Mouse (Mus musculus) lung, postnatal 0 days (tissue): ENCODE results near the gene Mrps2. TPM values are rescaled to one million over a fixed set of nuclear protein-coding genes. Genes with fewer than 3 reads are reported as not detected.

Source experiments
- ATAC-seq: fragments of 200-750 bp; cut with Nextera tagmentation; 2 replicates; pipeline ENCODE4 v1.8.0; 2017; ENCODE audit warnings: moderate library complexity
- DNase-seq: peaks from one replicate; pipeline ENCODE4 v3.0.0-alpha.2; 2016; ENCODE audit warnings: low spot score
- H3K27ac ChIP-seq: fragments of 300-500 bp; sonication (generic); 2 replicates; pipeline ENCODE4 v1.5.1; 2014; ENCODE audit warnings: antibody characterized with exemption, mild to moderate bottlenecking, low read length, mixed read lengths
- H3K27me3 ChIP-seq: fragments of 300-500 bp; sonication (generic); replicated peaks from 2 replicates; pipeline ENCODE4 v1.6.1; 2014; ENCODE audit warnings: low read length, mixed read lengths; ENCODE audit not compliant: insufficient read depth
- H3K36me3 ChIP-seq: fragments of 300-500 bp; sonication (generic); 2 replicates; pipeline ENCODE4 v1.6.1; 2014; ENCODE audit warnings: low read length, mixed read lengths; ENCODE audit not compliant: insufficient read depth
- H3K4me1 ChIP-seq: fragments of 300-500 bp; sonication (generic); 2 replicates; pipeline ENCODE4 v1.6.1; 2014; ENCODE audit warnings: antibody characterized with exemption, low read depth, low read length, mixed read lengths; ENCODE audit not compliant: insufficient read depth
- H3K4me2 ChIP-seq: fragments of 300-500 bp; sonication (generic); replicated peaks from 2 replicates; pipeline ENCODE4 v1.6.1; 2014; ENCODE audit warnings: low read depth, mild to moderate bottlenecking, low read length, moderate library complexity, mixed read lengths
- H3K4me3 ChIP-seq: fragments of 300-500 bp; sonication (generic); 2 replicates; pipeline ENCODE4 v1.5.1; 2014; ENCODE audit warnings: low read depth, low read length
- H3K9ac ChIP-seq: fragments of 300-500 bp; sonication (generic); replicated peaks from 2 replicates; pipeline ENCODE4 v1.6.1; 2014; ENCODE audit warnings: low read depth, mild to moderate bottlenecking
- H3K9me3 ChIP-seq: fragments of 300-500 bp; sonication (generic); 2 replicates; pipeline ENCODE4 v1.6.1; 2016; ENCODE audit warnings: low read length, mixed read lengths
- CTCF ChIP-seq: IDR thresholded peaks from 2 replicates; pipeline ENCODE4 v1.5.1; 2016; ENCODE audit warnings: antibody characterized with exemption, mild to moderate bottlenecking
- EP300 ChIP-seq: IDR thresholded peaks from 2 replicates; pipeline ENCODE4 v1.6.1; 2016; ENCODE audit warnings: antibody characterized with exemption, mild to moderate bottlenecking, control low read depth
- WGBS: fragments of 180-500 bp; shearing (Covaris S2); extraction: QIAGEN DNeasy Blood & Tissue Kit; methylation state at CpG from one replicate; pipeline ENCODE4 v1.1.7; 2014; 5-methylcytosine and 5-hydroxymethylcytosine counted together
- polyA plus RNA-seq: library from polyadenylated mRNA; unstranded; fragments of >200 nt; fragmentation: Nextera tagmentation; extraction: Ambion mirVana; gene quantifications from 2 replicates; pipeline ENCODE4 v1.2.1, GENCODE M21; 2015

Gene Mrps2
- polyA plus RNA-seq, 1 experiment from 2014 or later, result 20.8 TPM

DNA sequence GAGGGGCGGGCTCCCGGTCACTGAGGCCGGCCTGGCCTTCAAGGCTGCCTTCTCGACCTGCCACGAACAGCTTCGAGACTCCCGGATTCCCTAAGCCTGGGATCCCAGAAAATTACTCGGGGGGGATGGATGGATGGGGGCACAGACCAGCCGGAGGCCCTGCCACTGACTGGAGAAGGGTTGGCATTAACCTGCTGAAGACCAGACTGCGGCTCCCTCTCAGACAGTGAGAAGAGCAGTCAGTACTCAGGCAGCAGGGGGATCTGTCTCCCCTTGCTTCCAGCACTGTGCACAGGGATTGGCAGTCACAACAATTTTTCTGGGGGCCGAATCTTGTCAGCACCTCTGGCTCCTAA is 20.6 kb upstream of the Mrps2 start:
- DNase-seq (no peak), ATAC-seq (no peak)
- H3K36me3 ChIP-seq, result no peaks in the 10 kb centered on the region
- peak overlapping the region; percentile 75; the same call in 1 of the 2 replicates for H3K27ac ChIP-seq
- WGBS, result 7% methylated on average over 11 of the region's 11 CpGs
- TF ChIP-seq EP300, result no peak
- TF ChIP-seq CTCF, result no peak
- H3K4me3 ChIP-seq, result peak overlapping the region; percentile 68
- H3K27me3 ChIP-seq, result no peaks in the 10 kb centered on the region
- H3K9ac ChIP-seq, result peak overlapping the region; percentile 58
- no peaks in the 10 kb centered on the region for H3K9me3 ChIP-seq
- peak overlapping the region; percentile 98 for H3K4me2 ChIP-seq
- no peaks in the 10 kb centered on the region for H3K4me1 ChIP-seq

DNA sequence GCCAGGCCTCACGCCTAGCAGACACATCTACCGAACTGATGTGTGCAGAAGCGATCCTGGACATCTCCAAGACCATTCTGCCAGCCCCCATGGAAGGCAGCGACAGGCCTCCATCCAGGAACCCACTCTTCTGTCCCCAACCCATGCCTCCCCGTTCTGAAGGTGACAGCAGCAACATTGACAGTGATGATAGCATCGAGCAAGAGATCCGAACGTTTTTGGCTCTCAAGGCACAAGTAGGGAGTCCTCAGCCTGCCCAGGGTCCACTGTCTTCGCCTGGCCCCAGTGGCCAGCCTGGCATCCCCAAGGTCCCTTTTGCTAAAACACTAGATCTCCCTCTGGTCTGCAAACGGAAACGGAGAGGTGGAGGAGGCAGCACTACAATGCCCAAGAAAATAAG is 16.2 kb upstream of the Mrps2 start:
- 90% methylated on average over 11 of the region's 11 CpGs for WGBS
- no peak for ATAC-seq

DNA sequence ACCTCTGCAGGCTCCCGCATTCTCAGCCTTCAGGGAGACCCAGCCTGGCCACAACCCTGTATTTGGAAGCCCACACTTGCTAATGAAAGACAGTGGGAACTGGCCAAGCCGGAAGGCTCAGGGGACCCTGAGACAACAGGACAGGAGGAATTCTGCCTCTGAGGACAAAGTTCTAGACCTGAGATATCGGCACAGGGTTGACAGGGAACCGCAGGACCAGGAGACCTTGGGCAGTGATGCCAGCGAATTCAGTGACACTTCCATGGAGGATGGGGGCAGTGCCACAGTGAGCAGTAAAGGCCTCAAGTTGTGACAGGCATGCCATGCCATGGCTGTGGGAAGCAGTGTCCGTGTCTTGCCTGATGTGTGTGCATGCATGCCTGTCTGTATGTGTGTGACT is 14.3 kb upstream of the Mrps2 start:
- Histone ChIP-seq H3K4me1 (no peaks in the 10 kb centered on the region), H3K27ac (no peak overlapping the region), H3K36me3 (no peaks in the 10 kb centered on the region), H3K9me3 (no peaks in the 10 kb centered on the region), H3K27me3 (no peaks in the 10 kb centered on the region), H3K4me3 (no peak overlapping the region), H3K9ac (no peak overlapping the region), H3K4me2 (no peak overlapping the region)
- 90% methylated on average over 6 of the region's 6 CpGs for WGBS
- TF ChIP-seq CTCF, result no peak
- no peak for TF ChIP-seq EP300
- DNase-seq, result no peak
- ATAC-seq, result no peak

More for the DNA sequence above, 16.2 kb upstream of the Mrps2 start:
- no peak for TF ChIP-seq EP300
- TF ChIP-seq CTCF, result no peak
- no peaks in the 10 kb centered on the region for H3K36me3 ChIP-seq
- H3K9me3 ChIP-seq, result no peaks in the 10 kb centered on the region
- DNase-seq, result no peak
- H3K9ac ChIP-seq, result no peak overlapping the region
- H3K27ac ChIP-seq, result no peak overlapping the region
- no peaks in the 10 kb centered on the region for H3K4me1 ChIP-seq
- H3K27me3 ChIP-seq, result no peaks in the 10 kb centered on the region
- no peak overlapping the region for H3K4me2 ChIP-seq
- no peak overlapping the region for H3K4me3 ChIP-seq

- no peak for ATAC-seq
- WGBS, result 71% methylated on average over 1 of the region's 1 CpGs
Measured at GRCm38 (mm10) chr2:28456616-28457015, 11.2 kb upstream of the Mrps2 start.

DNA sequence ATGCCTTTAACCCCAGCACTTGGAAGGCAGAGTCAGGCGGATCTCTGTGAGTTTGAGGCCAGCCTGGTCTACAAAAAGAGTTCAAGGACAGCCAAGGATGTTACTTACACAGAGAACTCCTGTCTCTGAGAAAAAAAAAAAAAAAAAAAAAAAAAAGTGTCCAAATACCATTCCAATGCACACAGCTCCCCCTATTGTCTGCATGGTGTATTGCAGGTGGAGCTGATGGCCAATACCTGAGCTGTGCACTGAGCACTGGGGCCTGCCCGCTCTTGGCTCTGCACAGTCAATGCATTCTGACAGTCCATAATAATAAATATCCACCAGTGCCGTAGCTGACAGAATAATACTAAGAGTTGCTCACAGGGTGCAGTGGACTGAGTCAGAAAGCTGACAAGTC is 3.9 kb upstream of the Mrps2 start:
- Histone ChIP-seq H3K4me3 (no peak overlapping the region), H3K9ac (no peak overlapping the region), H3K4me1 (peaks cover 5% of the 10 kb centered on the region), H3K27ac (no peak overlapping the region), H3K27me3 (no peaks in the 10 kb centered on the region), H3K36me3 (no peaks in the 10 kb centered on the region), H3K9me3 (no peaks in the 10 kb centered on the region), H3K4me2 (no peak overlapping the region)
- ATAC-seq, result no peak
- 44% methylated on average over 3 of the region's 3 CpGs for WGBS
- TF ChIP-seq EP300, result no peak
- TF ChIP-seq CTCF, result peak; percentile 70
- peak; percentile 31 for DNase-seq

More at GRCm38 (mm10) chr2:28456616-28457015, 11.2 kb upstream of the Mrps2 start:
- no peaks in the 10 kb centered on the region for H3K27me3 ChIP-seq
- no peaks in the 10 kb centered on the region for H3K9me3 ChIP-seq
- DNase-seq, result no peak
- no peak overlapping the region for H3K4me3 ChIP-seq
- H3K4me2 ChIP-seq, result no peak overlapping the region
- no peak overlapping the region for H3K9ac ChIP-seq
- H3K27ac ChIP-seq, result no peak overlapping the region
- no peak for TF ChIP-seq EP300
- no peak for TF ChIP-seq CTCF
- no peaks in the 10 kb centered on the region for H3K36me3 ChIP-seq
- no peaks in the 10 kb centered on the region for H3K4me1 ChIP-seq

DNA sequence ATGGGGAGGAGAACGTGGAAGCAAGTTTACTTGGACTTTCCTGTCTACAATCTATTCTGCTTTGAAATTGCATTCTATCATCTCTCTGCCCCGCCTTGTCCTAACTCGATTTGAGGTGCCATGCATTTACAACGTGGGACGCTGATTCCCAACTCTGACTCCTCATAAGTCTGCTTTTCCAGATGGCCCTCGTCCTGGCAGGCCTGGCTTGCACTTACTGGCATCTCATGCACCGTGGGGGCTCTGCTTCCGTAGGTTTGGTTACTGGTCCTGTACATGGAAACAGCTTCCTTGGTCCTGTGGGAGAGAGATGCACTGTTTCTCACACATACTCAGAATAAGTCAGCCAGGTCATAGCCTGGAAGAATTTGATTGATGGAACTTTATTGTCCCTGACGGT is 2.9 kb upstream of the Mrps2 start:
- H3K9ac ChIP-seq, result no peak overlapping the region
- no peaks in the 10 kb centered on the region for H3K9me3 ChIP-seq
- no peak overlapping the region for H3K4me3 ChIP-seq
- peaks cover 5% of the 10 kb centered on the region for H3K4me1 ChIP-seq
- TF ChIP-seq CTCF, result no peak
- no peak for TF ChIP-seq EP300
- H3K27me3 ChIP-seq, result no peaks in the 10 kb centered on the region
- WGBS, result 76% methylated on average over 9 of the region's 9 CpGs
- DNase-seq (no peak), ATAC-seq (no peak)
- no peak overlapping the region for H3K4me2 ChIP-seq
- no peak overlapping the region for H3K27ac ChIP-seq
- peaks cover 9% of the 10 kb centered on the region; the same call in 1 of the 2 replicates for H3K36me3 ChIP-seq
